Mouse (Mus musculus) E14TG2a.4 (cell line): ENCODE results near the gene Ube2ql1.

ENCODE experiments used
- CTCF ChIP-seq: conservative IDR thresholded peaks from 2 replicates; pipeline ENCODE4 v1.5.1; 2014; ENCODE audit warnings: low read length
- NANOG ChIP-seq: IDR thresholded peaks from 2 replicates; pipeline ENCODE4 v1.6.1; 2014; ENCODE audit warnings: borderline replicate concordance, low read length, mixed read lengths
- POU5F1 ChIP-seq: IDR thresholded peaks from 2 replicates; pipeline ENCODE4 v1.6.1; 2014; ENCODE audit warnings: low read length, borderline replicate concordance

- TF ChIP-seq CTCF (no peak), NANOG (no peak), POU5F1 (no peak)
Measured at GRCm38 (mm10) chr13:69701397-69701796, 38.3 kb downstream of the Ube2ql1 start.
